Mouse (Mus musculus) embryo, embryonic 9.5 days (tissue): ENCODE data around the gene Gm9903.
A peak's percentile ranks its signal among the peaks of the same experiment; 100 is the strongest.

Experiments
- DNase-seq: peaks from one replicate; pipeline ENCODE4 v3.0.0-alpha.2; 2017; ENCODE audit errors: extremely low spot score

The Gm9903 gene

DNA sequence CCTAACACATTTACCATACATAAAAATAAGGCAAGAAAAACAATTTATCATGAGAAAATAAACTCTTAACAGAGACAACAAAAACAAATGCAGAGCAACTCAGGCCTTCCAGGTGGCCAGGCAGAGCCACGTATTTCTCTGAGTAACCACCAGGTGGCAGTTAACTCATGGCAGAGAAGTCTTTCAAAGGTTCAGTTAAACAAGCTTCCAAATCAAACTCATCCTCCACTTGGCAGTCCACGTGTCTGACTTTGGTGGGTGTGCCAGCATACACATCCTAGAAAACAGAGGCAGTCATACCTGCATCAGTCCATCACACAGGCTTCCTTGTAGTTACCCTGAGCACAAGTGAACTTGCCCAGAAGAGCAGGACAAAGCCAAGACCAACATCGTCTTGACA, 10.9 kb downstream of the Gm9903 start:
- DNase-seq: peak; percentile 39

DNA sequence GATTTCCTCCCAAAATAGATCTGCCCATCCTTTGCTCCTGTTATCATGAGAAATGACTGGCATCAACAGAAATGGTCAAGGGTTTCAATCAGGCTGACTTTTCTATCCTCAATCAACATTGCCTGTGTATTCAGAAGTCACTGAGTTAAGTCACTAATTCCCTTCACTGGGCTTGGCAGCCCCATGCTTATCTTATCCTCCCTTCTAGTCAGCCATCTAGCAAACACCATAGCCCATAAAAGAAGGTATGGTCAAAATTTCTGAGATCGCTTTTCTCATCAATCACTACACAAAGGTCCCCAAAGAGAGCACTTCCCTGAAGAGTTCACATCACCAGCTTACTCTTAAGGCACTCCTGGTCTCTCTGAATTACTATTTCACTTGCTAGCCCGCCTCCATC, 21.3 kb downstream of the Gm9903 start:
- DNase-seq: no peak

DNA sequence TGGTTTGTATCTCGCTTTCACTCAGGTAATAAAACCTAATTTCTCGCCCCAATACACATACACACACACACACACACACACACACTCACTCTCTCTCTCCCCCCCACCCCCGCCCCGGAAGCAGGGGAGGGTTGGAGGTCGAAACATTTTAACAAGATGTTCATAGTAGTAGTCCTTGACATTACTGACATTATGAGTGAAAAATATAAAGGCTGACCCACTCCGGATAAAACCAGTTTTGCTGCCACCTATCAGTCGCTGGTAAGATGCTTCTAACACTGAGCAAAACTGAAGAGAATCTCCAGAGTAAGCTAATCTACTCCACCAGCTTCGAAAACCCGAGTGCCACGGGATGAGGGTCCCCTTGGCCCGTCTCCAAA, 21.8 kb downstream of the Gm9903 start:
- DNase-seq: peak; percentile 29

DNA sequence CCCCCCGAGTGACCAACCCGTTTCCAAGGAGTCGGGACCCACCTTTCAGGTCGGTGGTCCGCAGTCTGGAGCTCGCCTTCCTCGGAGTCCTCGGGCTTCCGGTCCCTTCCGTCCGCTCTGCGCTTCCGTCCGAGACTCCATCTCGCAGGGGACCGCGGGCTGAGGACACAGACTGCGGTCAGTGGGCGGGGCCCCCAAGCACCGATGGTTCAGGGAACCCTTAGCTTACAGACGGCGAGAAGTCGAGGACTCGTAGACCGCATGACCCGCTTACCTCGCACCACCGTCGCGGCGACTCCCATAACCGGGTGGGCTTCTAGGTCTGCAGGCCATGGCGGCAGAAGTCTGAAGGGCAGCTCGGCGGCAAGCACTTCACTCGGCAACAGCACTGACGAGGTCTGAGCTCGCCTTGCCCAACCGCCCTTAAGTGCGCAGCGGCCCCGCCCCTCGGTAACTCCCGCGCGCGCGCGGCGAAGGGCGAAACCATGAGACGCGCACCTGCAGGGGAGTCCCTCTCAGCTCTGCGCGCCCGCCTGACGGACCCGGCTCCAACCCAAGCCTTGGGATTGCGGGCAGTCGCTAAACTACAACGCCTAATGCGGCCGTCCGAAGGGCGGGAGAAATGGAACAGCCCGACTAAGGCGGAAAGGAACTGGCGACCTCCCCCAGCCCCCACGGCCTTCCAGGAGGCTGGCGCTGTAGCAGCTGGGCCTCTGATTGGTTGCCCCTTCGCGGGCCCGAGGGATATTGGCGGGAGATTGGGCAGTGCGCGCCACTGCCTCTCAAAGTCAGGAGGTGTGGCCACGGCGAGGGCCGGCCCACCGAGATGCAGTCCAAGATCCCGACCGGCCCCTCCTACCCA, 22.4 kb downstream of the Gm9903 start, which contains the start of gene Slbp:
Slbp (minus strand) TSS at position 654 of the 862 bp plus-strand sequence.
- peak; percentile 98 for DNase-seq

DNA sequence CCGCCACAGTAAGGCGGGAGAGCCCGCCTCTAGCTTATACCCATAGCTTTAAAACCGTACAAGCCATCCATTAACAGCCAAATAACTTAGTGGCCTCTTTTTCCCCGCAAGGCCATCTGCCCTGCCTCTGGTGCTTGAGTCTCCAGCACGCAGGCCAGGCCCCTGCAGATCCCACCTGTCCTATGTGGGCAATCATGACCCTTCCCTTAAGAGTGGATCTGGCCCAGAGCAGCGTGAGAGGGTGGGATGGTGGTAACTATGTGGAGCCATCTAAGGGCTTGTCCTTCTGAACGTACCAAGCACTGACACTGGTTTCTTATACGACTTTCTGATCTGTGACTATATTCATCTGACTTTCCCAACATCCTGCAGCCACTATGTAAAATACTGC, 23.1 kb downstream of the Gm9903 start:
- no peak for DNase-seq

DNA sequence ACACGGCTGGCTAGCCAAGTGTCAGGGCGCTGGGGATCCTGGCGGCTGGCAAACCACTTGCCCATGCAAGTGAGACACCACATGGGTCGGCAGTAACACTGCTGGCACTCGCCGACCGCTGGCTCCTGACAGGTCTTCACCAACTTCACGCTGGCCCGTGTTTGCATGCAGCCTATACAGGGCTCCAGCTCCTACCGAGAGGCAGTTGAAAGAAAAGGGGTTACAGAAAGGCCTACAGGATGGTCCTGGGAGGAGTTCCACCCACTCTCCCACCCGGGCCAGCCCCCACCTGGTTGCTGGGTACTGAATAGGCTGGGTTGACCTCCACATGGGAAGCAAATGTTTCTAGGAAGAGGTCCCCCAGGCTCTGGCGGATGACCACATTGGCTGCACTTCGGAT, 24.7 kb downstream of the Gm9903 start:
- DNase-seq: no peak

DNA sequence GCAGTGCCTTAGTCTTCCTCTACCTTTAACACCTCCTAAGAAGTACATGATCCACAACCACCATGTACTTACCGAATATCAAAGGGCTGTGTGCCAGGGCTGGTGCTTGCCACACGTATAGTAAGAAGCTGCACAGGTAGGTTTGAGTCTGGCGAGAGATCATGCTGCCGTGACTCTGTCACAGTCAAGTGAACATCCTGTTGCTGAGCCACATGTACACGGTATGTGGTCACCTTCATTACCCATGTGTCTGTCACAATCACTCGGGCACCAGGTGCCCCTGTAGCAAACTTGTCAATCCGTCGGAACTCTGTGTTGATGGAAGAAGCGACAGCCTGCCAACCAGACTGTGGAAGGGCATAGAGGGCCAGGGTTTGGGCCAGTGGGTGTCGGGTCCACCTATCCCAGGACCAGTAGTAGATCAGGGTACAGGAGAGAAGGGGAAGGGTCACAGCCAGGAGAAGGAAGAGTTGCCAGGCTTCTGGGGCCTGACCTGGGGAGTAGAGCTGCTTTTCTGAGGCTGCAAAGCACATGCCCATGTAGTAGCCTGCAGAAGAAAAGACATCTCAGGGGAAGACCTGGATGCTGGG, 25.6 kb downstream of the Gm9903 start:
- no peak for DNase-seq

DNA sequence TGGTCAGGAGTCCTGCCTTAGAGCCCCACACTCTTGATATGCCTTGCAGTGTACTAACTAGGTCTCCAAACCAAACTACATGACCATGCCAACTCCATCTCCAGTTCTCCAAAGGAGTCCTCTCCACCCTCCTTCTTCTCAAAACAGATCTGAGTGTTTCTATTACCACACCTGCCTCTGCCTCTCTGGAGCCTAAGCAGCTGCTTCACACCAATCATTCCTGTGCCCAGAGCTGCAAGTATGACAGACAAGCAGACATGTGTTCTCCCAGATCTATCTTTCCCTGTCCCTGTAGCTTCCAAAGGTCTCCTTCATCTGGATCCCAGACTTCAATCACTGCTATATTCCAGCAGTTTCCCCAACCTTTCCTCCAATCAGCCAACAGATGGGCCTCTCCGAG, 27.0 kb downstream of the Gm9903 start:
- DNase-seq: no peak

DNA sequence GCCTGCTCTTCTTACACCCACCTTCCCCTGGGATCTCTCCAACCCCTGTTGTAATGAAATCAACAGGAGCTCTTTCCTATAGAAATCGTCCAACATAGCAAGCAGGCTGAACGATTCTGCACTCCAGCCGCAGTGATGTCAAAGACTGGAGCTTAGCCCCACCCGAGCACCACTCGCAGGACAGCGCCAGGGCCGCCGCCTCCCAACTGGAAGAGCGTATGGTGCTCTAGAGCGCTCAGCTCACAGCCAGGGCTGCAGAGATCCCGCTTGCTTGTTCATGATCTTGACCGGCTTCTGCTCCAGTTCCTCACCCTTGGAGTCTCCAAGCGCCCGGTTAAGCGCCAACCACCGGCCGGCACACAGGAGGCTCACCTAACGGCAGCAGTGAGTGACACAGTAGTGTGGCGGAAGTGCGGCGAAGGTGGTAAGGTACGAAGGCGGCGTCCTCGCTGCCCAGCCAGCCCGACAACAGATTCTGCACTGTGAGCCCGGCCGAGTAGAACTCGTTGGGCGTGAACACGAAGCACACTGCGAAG, 27.6 kb downstream of the Gm9903 start:
- DNase-seq: peak; percentile 37

DNA sequence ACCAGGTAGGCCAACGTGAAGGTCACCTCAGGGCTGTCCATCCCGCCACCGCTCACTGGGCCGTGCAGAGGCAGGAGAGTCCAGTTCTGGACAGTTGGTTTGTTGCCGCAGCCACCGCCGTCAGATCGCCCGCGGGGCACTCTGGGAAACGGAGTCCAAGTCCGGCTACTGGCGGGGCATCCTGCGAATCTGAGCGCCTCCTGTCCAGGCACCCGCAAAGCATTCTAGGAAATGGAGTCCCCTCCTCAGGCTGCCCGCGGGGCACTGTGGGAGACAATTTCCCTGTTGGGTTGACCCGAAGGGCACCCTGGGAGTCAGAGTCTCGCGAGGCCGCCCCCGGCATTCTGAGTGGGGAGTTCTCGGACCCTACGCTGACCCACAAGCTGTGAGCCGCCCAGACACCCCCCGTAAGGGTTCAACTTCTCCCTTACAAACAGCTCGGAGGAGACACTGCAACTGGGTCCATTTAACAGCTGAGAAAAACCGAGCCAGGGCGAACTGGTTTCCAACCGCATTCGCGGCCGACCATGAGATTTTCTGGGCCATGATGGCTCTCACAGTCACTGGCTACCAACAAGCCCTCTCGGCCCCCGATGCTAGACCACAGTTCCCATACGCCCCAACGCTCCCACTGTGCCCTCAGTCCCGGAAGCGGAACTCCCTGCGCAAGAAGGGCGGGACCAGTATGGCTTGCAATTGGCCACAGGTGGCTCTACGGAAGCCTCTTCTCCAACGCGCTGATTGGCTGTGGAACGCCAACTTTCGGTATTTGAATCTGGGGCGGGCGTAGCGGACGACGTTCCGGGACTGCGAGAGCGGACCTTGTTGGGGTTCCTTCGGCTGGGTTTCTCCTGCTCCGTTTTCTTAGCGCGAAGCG, 28.3 kb downstream of the Gm9903 start, which contains the start of the genes Tacc3 and Tmem129:
Tacc3 (plus strand) TSS at position 342 of the 877 bp plus-strand sequence.
Tmem129 (minus strand) TSS at position 630 of the 877 bp plus-strand sequence.
- DNase-seq: peak; percentile 98

DNA sequence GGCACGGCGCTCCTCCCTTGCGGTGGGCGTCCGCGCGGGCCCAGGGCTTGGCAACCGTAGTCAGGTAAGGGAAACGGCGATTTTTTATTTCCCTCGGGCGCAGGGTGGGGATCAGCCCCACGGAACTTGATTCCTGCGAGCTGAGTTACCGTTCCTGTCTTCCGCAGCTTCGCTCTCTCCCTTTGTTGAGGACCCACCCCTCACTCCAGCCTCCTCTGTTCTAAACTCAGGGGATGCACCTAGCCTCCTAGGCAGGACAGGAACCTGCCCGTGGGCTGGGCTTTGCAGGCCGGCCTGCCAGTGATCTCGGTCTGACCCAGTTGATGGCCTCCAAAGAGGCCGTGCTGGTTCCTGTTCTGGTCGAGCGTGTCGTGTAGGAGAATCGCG, 28.9 kb downstream of the Gm9903 start:
- DNase-seq: no peak

DNA sequence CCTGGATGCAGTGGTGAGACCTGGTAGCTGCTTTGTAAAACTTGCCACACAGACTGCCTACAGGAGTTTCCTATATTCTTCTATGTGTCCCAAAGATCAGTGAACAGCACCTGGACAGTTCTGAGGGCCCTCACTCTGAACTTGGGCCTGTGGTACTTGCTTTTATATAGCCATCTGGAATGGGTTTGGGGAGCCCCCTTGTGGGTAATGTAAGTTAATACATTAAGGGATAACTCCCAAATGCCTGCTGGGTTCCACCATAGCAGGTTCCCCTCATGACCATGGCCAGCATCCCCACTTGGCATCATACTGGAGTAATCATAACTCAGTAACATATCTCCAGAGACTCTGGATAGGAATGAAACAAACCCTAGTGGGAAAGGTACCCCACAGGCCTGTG, 38.5 kb downstream of the Gm9903 start:
- no peak for DNase-seq

DNA sequence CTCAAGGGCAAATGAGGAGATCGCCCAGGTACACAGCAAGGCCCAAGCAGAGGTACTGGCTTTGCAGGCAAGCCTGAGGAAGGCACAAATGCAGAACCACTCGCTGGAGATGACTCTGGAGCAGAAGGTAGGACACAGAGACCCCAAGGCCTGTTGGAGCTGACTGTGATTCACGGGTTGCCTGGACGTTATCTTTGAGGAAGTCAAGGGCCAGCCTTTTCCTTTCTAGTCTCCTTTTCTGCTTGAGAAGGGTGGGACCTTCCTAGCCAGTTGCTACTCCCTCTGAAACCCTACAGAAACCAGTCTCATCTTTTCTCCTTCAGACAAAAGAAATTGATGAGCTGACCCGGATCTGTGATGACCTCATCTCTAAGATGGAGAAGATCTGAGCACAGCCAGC, 41.9 kb downstream of the Gm9903 start:
- no peak for DNase-seq

DNA sequence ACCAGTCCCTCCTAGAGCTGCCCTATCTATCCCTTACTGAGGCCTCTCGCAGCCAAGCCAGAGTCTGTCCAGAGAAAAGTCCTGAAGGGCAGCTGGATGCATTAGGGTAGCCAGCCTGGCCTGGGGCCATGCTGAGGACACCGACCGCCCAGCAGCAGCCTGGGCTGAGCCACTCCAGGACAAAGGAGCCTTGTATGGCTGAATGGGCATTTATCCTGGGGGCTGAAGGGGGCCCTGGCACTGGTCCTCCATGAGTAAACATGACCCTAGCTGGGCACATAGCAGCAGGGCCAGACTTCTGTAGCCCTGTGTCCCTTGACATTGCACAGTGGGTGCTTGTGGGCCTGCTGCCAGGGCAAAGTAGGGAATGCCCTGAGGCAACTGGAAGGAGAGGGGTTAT, 44.7 kb downstream of the Gm9903 start:
- no peak for DNase-seq

DNA sequence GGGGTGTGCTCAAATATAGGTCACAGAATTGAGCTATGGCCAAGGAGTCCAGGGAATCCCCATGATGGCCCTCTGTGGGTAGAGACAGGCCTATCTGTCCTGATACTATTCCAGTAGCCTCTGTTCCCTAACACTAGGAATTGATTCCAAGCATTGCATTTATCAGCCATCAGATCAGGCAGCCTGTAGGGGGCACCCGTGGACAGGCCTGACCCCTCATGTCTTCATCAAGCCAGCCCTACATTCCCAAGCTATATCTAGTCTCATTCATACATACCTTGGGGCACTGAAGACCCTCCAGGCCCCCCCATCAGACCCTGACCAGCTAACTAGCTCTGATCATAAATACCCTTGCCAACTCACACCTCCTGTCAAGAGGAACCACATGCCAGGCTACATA, 46.2 kb downstream of the Gm9903 start:
- DNase-seq: peak; percentile 65

DNA sequence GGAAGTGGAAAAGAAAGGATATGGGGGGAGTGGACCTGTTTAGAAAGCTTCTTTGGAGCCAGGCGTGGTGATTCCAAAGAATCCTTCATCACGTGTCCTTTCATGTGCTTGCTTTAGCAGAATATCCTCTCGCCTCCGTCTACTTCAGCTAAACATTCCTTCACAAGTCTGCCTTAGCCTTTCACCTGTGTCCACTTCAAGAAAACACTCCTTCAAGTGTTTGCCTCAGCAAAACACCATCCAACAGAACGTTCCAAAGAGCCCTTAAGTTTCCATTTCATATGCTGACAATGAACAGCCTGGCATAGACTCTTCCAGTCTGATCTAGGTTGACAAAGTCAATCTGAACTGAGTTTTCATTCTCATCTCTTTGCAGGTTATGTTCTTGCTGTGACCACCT, 48.5 kb downstream of the Gm9903 start:
- DNase-seq: no peak

DNA sequence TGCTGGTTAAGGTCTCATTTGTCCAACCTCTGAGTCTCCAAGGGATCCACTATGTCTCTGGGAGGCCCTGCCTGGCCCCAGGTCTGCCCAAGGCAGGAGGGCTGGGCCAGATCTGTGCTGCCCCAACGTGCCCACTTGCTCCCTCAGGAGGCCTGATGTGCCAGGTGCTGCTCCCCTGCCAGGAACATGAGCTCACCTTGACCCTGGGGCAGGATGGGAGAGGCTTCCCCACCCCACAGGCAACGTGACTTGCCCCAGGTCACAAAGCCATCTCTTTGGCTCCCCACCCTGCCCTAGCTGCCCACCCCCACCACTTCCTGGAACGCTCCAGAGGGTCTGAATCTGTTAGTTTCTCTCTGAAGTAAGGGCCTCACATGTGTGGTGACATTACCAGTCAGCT, 51.3 kb downstream of the Gm9903 start:
- DNase-seq: no peak
